Mouse (Mus musculus): ENCODE measurements around the gene Nelfcd.

Gene Nelfcd

GRCm38 (mm10) chr2:174472818-174473549 is 57.4 kb downstream of the Nelfcd start, which contains the start of gene Prelid3b:
Gene Prelid3b, minus strand, starts transcription at chr2:174473081.
- under 1% methylated on average over 53 of the region's 53 CpGs for WGBS

- WGBS = 64% methylated on average over 5 of the region's 5 CpGs
These were observed 57.9 kb downstream of the Nelfcd start for GRCm38 (mm10) chr2:174473550-174473927.
